Mouse (Mus musculus) thymus, adult 2 months (tissue): ENCODE results near the gene Midn.

Source experiments
- CTCF ChIP-seq: fragments of 200-500 bp; IDR thresholded peaks from 2 replicates; pipeline ENCODE4 v1.5.1; 2012; ENCODE audit warnings: mild to moderate bottlenecking, control low read depth, low read length, moderate library complexity, borderline replicate concordance; ENCODE audit not compliant: control insufficient read depth, poor library complexity, insufficient read depth; ENCODE audit errors: extremely low read depth
- POLR2A ChIP-seq: fragments of 200-500 bp; IDR thresholded peaks from 2 replicates; pipeline ENCODE4 v1.6.1; 2012; ENCODE audit warnings: mild to moderate bottlenecking, low read length, control low read depth, moderate library complexity; ENCODE audit not compliant: control insufficient read depth, poor library complexity, insufficient read depth; ENCODE audit errors: extremely low read depth

- TF ChIP-seq POLR2A (no peak), CTCF (no peak)
Measured at GRCm38 (mm10) chr10:80135161-80135560, 12.9 kb upstream of the Midn start.
